Mouse (Mus musculus): Measurements from ENCODE around the gene Hspbap1.

Hspbap1 gene

GRCm38 (mm10) chr16:35764941-35765340 lies 5.2 kb upstream of the Hspbap1 start:
- no peak for DNase-seq

- DNase-seq, result no peak
Observed at GRCm38 (mm10) chr16:35765449-35765848, 4.7 kb upstream of the Hspbap1 start.

GRCm38 (mm10) chr16:35766366-35766765 lies 3.8 kb upstream of the Hspbap1 start:
- DNase-seq, result no peak

GRCm38 (mm10) chr16:35768469-35768784 lies 1.7 kb upstream of the Hspbap1 start:
- no peak for DNase-seq

- DNase-seq, result peak; percentile 72
Observed at GRCm38 (mm10) chr16:35768785-35769642, 1.2 kb upstream of the Hspbap1 start, which contains the start of gene Dirc2. Dirc2 (minus strand) TSS chr16:35769356.

- DNase-seq, result no peak
Observed at GRCm38 (mm10) chr16:35771141-35771540, 966 bp downstream of the Hspbap1 start.

GRCm38 (mm10) chr16:35771606-35772005 lies 1.4 kb downstream of the Hspbap1 start:
- no peak for DNase-seq

GRCm38 (mm10) chr16:35772598-35772997 lies 2.4 kb downstream of the Hspbap1 start:
- DNase-seq, result no peak

- DNase-seq, result no peak
Observed at GRCm38 (mm10) chr16:35775835-35776234, 5.7 kb downstream of the Hspbap1 start.

- DNase-seq, result no peak
Observed at GRCm38 (mm10) chr16:35776737-35777136, 6.6 kb downstream of the Hspbap1 start.

GRCm38 (mm10) chr16:35777768-35778167 lies 7.6 kb downstream of the Hspbap1 start:
- no peak for DNase-seq

- no peak for DNase-seq
Observed at GRCm38 (mm10) chr16:35779681-35780080, 9.5 kb downstream of the Hspbap1 start.

GRCm38 (mm10) chr16:35781096-35781495 lies 10.9 kb downstream of the Hspbap1 start:
- DNase-seq, result no peak

- DNase-seq, result no peak
Observed at GRCm38 (mm10) chr16:35781651-35782050, 11.5 kb downstream of the Hspbap1 start.

- DNase-seq, result no peak
Observed at GRCm38 (mm10) chr16:35782451-35783206, 12.5 kb downstream of the Hspbap1 start.

- DNase-seq, result no peak
Observed at GRCm38 (mm10) chr16:35783207-35783573, 13.0 kb downstream of the Hspbap1 start.

GRCm38 (mm10) chr16:35784134-35784725 lies 14.1 kb downstream of the Hspbap1 start:
- DNase-seq, result no peak

- DNase-seq, result no peak
Observed at GRCm38 (mm10) chr16:35787163-35787562, 17.0 kb downstream of the Hspbap1 start.

GRCm38 (mm10) chr16:35787568-35788189 lies 17.5 kb downstream of the Hspbap1 start:
- DNase-seq, result no peak

GRCm38 (mm10) chr16:35788330-35788729 lies 18.2 kb downstream of the Hspbap1 start:
- DNase-seq, result no peak

- no peak for DNase-seq
Observed at GRCm38 (mm10) chr16:35791962-35792521, 21.9 kb downstream of the Hspbap1 start.

GRCm38 (mm10) chr16:35802163-35802562 lies 32.0 kb downstream of the Hspbap1 start:
- DNase-seq, result no peak

- no peak for DNase-seq
Observed at GRCm38 (mm10) chr16:35803723-35804122, 33.5 kb downstream of the Hspbap1 start.

All from right cerebral cortex, postnatal 4 days (tissue).